Mouse (Mus musculus) left cerebral cortex, postnatal 10 days (tissue): ENCODE results near the gene Kif6. TPM values are rescaled to one million over a fixed set of nuclear protein-coding genes. Genes with fewer than 3 reads are reported as not detected.

Source experiments
- DNase-seq, 2 experiments: peaks; one replicate each; pipeline ENCODE4 v3.0.0; 2021 to 2022; ENCODE audit warnings: low spot score in 2 of 2, mixed read lengths in 1 of 2; ENCODE audit errors: extremely low spot score in 1 of 2
- intact Hi-C: fragments of 180-260 bp; cut with DNase I; formaldehyde crosslinking; loops from one replicate; pipeline ENCODE4 v1.15.1; 2025
- total RNA-seq, 2 experiments: library from RNA; stranded (reverse); gene quantifications; 2 replicates each; pipeline ENCODE4 v1.2.3; 2021

The Kif6 gene
- total RNA-seq, 2 experiments from 2014 or later = 1.1 to 1.8 TPM

DNA sequence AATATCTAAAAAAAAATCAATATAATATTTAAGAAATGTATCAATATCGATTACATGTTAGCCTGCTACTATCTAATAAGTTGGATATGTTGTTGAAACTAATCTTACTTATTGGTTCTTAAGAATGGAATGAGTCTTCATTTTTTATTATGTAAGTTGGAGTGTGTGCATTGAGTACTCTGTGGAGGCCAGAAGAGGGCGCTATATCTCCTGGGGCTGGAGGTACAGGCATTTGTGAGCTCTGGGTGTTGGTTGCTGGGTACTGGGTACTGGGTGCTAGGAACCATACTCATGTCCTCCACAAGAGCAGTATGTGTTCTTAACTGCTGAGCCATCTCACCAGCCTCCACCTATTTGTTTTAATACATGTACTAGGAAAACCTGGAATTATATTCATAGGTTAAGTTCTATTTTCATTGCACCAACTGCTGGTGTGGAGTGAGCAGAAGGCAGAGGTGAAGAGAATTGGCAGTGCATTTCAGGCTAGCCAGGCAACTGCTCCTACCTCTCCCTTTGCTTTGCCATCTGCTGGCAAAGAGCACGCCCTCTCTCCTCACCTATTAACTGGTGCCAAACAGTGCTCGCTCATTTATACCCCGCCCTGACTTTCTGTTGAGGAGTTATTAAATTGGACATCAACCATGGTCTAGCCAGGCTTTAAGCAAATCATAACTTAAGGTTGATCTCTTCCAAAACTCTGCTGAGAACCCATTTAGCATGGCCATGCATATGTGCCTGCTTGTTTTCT lies 199.1 kb downstream of the Kif6 start:
- intact Hi-C loops = no loop called here
- peak in 1 of 2 experiments; percentile 10 for DNase-seq

DNA sequence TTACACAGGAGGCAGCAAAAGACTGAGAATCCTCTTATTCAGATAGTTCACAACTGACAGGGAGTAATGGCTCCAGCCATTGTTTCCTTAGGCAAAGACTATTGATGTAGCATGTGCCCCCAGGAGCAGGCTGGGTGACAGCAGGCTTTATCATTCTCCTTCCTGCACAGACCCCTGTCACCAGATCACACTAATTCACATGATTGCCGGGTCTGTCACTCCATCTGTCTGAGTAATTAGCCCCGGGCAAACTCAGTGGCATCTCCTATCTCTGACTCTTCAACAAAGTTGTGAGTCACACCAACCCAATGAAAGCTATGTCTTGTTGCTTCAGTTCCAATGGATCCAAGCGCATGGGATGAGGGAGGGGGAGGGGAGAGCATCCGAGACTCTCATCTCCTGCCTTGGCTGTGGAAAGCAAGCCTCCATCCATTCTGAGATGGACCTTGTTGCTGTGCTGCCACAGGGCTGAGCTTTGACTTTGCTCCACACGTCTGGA lies 201.2 kb downstream of the Kif6 start:
- peak in 1 of 2 experiments; percentile 12 for DNase-seq

DNA sequence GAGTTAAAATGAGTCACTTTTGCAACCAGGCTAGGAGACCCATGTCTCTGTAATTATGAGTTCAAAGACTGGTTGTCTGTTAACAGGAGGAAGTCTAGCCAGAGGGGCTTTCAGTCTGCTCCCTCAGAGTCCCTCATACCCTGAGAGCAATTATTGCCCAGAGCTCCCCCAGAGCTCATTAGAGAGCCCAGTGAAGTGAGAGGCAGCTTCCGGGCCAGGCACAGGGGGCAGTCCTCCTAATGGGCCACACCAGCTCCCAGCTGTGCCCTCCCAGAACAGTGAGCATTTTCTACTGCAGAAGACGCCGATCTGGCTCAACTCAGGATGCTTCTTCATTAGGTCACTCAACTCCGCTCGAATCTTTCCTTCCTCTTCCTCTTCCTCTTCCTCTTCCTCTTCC lies 201.8 kb downstream of the Kif6 start:
- DNase-seq = peak in 1 of 2 experiments; percentile 10

More for the DNA sequence above, 201.2 kb downstream of the Kif6 start:
- intact Hi-C loops = no loop called here

DNA sequence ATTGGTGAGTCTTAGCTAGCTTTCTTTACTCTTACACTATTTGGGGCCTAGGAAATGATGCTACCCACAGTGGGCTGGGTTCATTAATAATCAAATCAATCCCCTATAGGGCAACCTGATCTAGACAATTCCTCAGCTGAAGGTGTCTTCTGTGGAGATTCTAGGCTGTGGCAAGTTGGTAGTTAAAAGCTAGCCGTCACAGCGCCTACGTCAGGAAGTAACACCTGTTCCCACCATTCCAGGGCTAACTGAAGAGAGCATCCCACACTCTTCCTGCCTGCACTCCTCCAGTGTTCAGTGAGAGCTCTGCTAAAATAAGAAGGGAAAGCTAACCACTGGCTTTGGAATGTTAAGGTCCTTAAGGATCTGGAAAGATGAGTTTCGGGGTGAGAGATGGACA lies 205.3 kb downstream of the Kif6 start:
- DNase-seq = no peak

More for the DNA sequence above, 201.8 kb downstream of the Kif6 start:
- intact Hi-C loops = no loop called here

DNA sequence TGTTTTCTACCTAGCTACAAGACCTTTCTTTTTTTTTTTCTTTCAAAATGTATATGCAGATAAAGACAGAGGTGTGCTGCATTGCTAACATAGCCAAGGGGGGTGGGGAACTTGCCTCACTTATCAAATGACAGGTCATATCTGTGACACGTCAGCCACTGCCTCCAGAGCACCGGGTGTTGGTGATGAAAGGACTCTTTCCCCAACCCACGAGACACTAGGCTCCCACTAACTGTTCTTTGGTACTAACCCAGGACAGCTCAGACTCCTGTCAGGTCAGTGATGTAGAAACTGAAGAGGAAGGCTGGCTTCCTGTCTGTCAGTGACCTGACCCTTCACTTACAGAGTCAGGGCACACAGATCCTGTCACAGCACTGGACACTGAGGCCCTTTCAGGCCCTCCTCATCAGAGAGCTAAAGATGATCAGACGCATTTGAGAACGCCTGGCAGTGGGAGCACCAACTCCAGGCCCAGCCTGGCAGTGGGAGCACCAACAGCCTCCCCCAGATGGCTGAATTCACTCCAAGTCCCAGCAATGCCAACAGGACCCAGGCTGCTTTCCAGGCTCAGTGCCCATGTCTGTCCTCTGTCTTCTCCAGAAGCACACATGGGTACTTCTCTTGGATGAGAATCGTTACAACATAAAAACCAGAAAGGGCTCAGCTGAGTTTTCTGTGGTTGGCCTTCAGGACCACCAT lies 209.4 kb downstream of the Kif6 start:
- DNase-seq = peak in 1 of 2 experiments; percentile 44
- intact Hi-C loops = no loop called here

More for the DNA sequence above, 205.3 kb downstream of the Kif6 start:
- intact Hi-C loops = no loop called here

DNA sequence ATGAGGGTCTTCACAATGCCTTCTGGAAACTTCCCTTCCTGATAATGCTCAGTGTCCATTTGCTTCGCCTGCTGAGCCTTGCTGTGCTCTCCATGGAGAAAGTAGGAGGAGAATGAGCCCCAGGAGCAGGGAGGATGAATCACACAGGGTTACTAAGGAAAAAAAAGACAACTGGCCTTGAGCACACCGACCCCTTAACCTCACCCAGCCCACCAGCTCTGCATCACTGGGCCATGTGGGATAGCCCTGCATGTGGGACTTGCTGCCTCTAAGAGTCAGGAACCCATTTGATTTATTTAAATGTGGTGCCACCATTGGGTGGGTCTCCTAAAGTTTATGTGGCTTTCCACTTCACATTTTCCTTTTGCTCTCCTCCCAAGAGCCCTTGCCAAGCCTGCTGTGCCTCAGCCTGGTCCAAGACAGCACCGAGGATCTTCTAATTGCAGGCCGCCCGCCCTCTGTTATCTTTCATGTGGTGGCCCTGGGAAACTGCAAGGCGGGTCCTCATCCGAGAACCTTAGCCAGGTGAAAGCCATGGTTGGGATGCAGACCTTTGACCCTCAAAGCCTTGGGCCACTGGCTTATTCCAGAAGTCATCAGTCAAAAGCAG lies 210.0 kb downstream of the Kif6 start:
- intact Hi-C loops = no loop called here
- no peak for DNase-seq

DNA sequence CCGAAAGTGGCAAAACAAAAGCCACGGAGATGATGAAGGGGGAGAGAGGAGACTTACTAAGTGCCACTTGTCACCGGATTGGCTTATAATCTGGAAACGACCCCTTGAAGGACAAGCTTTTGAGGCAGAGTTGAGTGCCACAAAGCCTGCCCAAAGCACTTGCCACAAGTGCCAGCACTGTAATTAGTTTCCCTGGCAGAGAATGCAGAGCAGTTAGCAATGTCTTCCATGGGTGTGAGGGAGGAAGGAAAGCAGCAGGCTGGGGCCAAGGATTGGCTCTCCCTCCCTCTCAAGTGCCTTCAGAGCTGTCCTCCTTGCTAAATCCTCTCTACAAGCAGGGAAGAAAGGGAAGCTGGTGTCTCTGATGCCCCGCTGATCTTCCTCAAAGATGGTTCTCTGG lies 210.9 kb downstream of the Kif6 start:
- intact Hi-C loops = no loop called here
- peak in 1 of 2 experiments; percentile 30 for DNase-seq

DNA sequence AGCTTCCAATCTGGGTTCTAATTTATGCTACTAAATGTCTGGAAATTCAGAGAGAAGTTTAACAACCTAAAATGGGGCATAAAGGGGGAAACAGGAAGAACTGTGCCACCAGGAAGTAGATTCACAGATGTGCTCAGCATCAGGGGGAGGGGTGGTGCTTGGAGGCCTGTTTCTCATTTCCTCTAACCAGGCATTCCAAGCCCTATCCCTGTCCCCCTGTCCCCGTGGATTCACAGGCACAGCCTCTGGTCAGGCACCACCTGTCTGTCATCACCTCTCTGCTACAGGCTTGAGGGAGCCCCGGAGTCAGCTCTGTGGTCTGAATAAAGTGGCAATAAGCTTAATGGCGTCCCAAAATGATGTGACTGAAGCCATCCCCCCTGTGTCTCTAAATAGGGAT lies 216.8 kb downstream of the Kif6 start:
- DNase-seq = no peak
- intact Hi-C loops = no loop called here

DNA sequence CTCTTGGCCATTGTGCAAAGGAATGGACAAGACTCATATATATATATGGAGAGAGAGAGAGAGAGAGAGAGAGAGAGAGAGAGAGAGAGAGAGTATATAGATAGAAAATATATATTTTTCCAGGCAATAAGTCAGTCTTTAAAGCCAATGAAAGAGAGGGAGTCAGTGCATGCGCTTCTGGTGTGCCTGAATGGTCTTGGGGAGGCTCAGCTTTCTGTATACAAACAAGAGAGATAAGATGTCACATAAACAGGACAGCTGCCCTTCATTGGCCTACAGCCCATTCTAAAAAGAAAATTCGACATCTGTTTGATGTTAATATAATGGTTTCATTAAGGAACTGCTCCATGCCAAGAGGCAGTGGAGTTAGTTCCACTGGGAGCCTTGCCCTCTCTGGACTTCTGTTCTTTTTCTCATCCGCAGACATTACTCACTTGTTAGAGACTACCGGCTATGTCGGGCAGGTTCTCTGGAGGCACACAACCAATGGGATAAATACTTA lies 219.2 kb downstream of the Kif6 start:
- DNase-seq = no peak
- intact Hi-C loops = no loop called here

DNA sequence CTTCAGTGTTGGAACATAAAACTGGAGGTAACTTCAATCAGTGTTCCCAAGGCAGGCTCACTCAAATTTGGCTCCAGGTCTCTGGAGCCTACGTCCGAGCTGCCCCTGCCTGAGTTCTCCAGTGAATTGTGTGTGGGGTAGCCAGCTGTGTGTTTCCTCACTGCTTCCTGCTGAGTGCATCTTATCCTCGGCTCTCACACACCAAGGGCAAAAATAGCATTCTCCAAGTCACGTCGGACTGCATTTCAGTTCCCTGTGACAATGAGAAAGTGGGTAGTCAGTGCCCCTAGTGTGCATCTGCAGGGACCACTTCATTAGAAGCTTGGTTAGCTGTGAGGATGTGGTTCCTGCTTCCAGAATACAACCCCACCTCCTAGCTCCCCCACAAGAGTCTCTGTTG lies 222.5 kb downstream of the Kif6 start:
- intact Hi-C loops = no loop called here
- no peak for DNase-seq

DNA sequence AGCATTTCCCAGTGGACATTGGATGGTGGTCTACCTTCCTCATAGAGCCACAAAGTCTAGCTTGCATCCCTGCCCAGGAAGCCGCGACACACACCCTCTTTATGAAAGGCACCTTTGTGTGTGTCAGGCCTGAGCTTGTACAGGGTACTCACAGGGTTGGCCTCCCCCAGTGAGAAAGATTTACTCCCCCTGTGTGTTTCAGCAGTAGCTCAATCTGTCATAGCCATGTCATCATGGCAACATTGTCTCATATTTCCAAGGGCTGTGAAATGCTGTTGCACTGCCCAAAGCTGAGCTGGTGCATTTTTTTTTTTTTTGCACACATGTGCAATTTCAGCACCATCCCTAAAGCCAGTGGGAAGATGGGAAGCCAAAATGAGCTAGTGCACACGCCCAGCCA lies 224.3 kb downstream of the Kif6 start:
- intact Hi-C loops = no loop called here
- DNase-seq = no peak

DNA sequence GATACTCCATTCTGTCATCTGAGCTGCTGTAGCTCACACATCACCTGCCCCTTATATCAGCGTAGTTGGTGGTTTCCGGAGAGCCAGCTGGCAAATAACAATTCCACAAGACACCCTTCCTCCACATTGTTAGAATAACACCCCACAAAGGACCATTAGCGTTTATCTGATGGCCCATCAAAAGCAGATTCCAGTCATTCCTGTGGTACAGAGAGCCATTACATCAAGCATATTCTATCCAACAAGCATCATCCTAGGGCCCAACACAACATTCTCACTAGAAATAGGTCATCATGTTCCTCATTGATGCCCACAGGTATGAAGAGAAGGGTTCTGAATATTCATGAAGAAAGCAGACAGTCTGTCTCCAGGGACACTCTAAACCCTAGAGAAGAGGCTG lies 236.3 kb downstream of the Kif6 start:
- no peak for DNase-seq
- intact Hi-C loops = no loop called here

DNA sequence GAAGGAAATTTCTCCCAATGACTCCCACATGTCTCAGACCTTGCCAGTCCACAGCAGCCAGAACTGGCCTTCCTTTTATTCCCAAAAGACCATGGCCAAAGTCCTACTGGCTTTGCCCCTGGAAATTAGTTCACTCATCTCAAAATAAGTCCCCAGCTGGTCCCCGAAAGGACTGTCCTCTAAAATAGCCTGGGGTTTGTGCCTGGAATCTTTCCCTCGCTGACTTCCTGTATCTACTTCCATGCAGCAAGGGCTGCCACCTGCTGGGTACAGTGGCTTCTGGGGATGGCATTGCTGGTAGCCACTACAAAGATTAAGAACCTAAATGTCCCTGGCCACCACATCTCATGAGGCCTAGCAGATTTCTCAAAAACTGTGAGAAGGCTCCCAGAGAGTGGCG lies 237.2 kb downstream of the Kif6 start:
- intact Hi-C loops = no loop called here
- DNase-seq = peak in 1 of 2 experiments; percentile 57

DNA sequence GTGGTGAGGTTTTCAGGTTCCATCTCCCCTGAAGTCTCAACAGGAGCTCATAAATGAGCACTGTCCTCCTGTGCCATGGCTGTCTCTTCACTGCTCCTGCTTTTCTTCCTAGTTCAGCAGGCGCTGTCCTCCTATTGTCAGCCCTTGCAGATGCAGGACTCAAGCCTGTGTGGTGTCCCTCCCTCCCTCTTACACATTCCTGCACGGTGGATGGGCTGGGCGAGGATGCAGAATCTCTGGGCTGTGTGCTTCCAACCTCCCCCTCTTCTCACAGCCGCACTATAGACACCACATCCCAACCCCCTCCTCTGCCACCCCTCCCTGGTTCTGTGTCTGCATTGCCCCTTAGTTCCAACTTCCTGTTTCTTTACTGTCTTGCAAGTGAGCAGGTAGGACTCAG lies 240.8 kb downstream of the Kif6 start:
- DNase-seq = no peak
- intact Hi-C loops = no loop called here

DNA sequence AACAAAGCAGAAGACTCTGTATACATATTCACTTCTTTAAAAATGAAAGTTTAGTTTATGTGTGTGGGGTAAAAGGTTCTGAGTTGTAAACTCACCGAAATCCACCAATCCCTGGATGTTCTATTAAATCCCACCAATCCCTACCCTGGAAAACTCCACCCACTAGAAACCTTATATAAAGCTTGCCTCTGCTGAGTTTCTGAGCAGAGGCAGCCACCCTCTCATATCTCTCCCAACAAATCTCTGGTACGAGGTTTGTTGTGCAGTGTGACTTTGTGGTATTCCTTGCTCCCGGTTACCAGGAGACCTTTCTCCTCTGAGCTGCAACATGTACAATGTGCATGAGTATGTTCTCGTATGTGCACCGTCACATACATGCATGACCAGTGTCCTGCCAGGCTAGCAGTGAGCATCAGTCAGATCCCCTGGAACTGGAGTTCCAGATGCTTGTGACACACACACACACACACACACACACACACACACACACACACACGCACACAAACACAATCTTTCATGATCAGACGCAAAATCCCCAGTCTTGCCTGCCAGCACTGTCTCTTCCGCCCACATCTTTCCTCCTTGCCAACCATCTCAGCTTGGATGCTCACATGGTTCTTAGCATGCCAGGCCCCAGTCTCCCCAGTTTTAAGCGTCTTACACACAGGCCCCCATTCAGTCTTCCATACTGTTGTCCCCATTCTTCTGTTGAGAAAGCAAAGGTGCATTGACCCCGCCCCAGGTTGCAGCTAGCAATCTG lies 245.3 kb downstream of the Kif6 start:
- intact Hi-C loops = no loop called here
- DNase-seq = no peak

DNA sequence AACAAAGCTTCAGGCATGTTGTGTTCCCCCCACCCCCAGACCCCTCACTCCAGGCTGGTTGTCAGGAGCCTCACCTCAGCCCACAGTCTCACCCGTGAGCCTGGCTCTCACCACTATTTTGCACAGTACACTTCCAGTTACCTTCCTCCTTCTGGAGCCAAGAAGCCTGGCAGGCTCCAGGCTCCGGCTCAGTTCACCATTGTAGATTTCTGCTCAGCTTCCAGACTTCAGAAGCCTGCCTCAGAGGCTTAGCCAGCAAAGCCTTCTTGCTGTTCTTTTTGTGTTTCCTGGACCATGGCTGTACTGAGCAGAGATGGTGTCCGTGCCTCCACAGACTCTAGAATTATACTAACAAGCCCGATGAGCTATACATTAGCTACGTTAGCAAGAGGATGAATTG lies 248.7 kb downstream of the Kif6 start:
- DNase-seq = no peak
- intact Hi-C loops = no loop called here

DNA sequence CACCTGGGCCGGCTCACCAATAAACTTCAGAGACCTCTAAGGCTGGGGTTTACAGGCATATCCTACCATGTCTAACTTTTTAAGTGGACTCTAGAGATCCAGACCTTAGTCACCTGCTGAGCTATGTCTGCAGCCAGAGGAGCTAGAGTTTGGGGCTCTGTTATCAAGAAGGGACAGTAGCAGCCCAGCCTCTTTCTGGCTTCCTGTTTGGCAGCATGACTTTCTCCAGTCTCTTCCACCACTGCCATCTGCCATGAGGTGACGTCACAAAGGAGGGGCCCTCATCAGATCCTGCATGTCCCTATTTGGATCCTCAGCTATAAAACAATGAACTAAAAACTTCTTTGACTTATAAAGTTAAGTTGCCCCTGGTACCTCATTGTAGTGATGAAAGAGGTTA lies 250.7 kb downstream of the Kif6 start:
- DNase-seq = no peak
- intact Hi-C loops = no loop called here

DNA sequence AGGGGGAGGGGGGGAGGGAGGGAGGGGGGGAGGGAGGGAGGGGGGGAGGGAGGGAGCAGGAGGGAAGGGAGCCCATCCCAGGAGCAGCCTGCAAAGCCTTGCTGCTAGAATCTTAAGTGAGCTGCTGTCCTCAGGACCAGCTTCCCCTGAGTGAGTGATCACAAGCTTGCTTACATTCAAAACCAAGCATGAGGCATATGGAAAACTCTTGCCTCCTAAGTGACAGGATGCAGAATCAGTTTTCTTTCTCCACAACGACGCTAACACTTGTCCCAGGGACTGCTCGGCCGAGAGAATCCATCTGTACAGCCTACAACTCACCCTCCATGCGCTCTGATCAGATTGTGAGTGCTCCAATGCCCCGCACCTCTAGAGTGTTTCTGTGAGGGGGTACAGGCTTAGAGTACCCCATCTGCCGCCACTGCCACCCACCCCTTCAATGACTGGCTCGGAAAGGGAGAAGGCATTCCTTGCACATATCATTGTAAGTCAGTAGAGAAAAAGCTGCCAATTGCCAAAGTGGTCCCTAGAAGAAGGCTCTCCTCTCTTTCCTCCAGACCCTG lies 251.8 kb downstream of the Kif6 start:
- DNase-seq = no peak
- intact Hi-C loops = no loop called here
